25 mouse cellular contexts compared by ENCODE assay signal in genomic region chr10:95337589-95337988, GRCm38 (mm10). TPM values are rescaled to one million over a fixed set of nuclear protein-coding genes. Genes with fewer than 3 reads are reported as not detected.
DNase-seq lines count a peak whose midpoint lies in the region; ATAC-seq and TF ChIP-seq lines count a peak whose summit lies in the region.
"Had no signal": no experiment of that assay in that cellular context is flagged by ENCODE, and none has a peak within 500 bp of the region (broad histone marks: within the 10 kb centered on the region; RNA-seq: fewer than 3 reads in every experiment).

No protein-coding gene starts in this region.

- no peak for ATAC-seq in intestine, embryonic 15.5 days
- ATAC-seq in intestine, embryonic 16.5 days, result no peak
- ATAC-seq: activated CD4-positive, CD25-positive, alpha-beta regulatory T cell, adult 4 months; Patski had no signal

- H3K9ac ChIP-seq in heart, adult 2 months (ENCODE audit: low read depth, low read length), result no peak overlapping the region
- H3K9ac ChIP-seq in intestine, embryonic 15.5 days, result no peak overlapping the region
- H3K9ac ChIP-seq in intestine, embryonic 16.5 days (ENCODE audit: low read depth, low read length), result no peak overlapping the region
- no peak overlapping the region; the same call in 1 of the 2 replicates for H3K9ac ChIP-seq in MEL (ENCODE audit: control insufficient read depth, low read depth, low read length, poor library complexity, severe bottlenecking)
- H3K9ac ChIP-seq: embryonic facial prominence, embryonic 13.5 days; embryonic facial prominence, embryonic 15.5 days; forebrain, embryonic 12.5 days had no signal

- no peak for TF ChIP-seq RAD21 in MEL (IDR thresholded peaks at IDR 0.05; ENCODE audit: low read depth, low read length)

- H3K36me3 ChIP-seq in heart, adult 2 months (ENCODE audit: control insufficient read depth, insufficient read depth, low read length), result peaks cover 5% of the 10 kb centered on the region; the same call in 1 of the 2 replicates
- no peaks in the 10 kb centered on the region for H3K36me3 ChIP-seq in intestine, embryonic 15.5 days
- no peaks in the 10 kb centered on the region for H3K36me3 ChIP-seq in intestine, embryonic 16.5 days (ENCODE audit: control insufficient read depth, insufficient read depth, low read length)
- H3K36me3 ChIP-seq in MEL (ENCODE audit: control insufficient read depth in 1 of 2, insufficient read depth in 2 of 2, low read length in 2 of 2), result peaks cover 0 to 3% of the 10 kb centered on the region in 2 experiments; a peak in 2 of 4 replicates
- H3K36me3 ChIP-seq: embryonic facial prominence, embryonic 13.5 days; embryonic facial prominence, embryonic 15.5 days; forebrain, embryonic 10.5 days; forebrain, embryonic 12.5 days had no signal

- no peaks in the 10 kb centered on the region for H3K9me3 ChIP-seq in intestine, embryonic 15.5 days
- H3K9me3 ChIP-seq in intestine, embryonic 16.5 days (ENCODE audit: control insufficient read depth, low read length), result no peaks in the 10 kb centered on the region
- H3K9me3 ChIP-seq in MEL (replicated peaks; ENCODE audit: insufficient read depth, low read length), result no peaks in the 10 kb centered on the region
- H3K9me3 ChIP-seq: embryonic facial prominence, embryonic 13.5 days; embryonic facial prominence, embryonic 15.5 days; forebrain, embryonic 10.5 days; forebrain, embryonic 12.5 days had no signal

- no peaks in the 10 kb centered on the region for H3K79me2 ChIP-seq in heart, adult 2 months (replicated peaks; ENCODE audit: control insufficient read depth, insufficient read depth, low read length)
- H3K79me2 ChIP-seq in MEL (ENCODE audit: control insufficient read depth, insufficient read depth, low read length, poor library complexity), result no peaks in the 10 kb centered on the region

- intact Hi-C loops in heart, adult 2 months (cut with DNase I), result loop anchor here (5.0 kb wide), 2 partner anchors 50 to 80 kb away; partner anchors contain the start of gene Socs2
- intact Hi-C loops in heart, postnatal 25 days (cut with DNase I), result loop anchor here (2.0 kb wide), 1 partner anchor 51 kb away; no protein-coding TSS in a partner anchor

- peak overlapping the region; percentile 30; the same call in 1 of the 2 replicates for H3K4me2 ChIP-seq in intestine, embryonic 15.5 days (replicated peaks)
- no peak overlapping the region for H3K4me2 ChIP-seq in intestine, embryonic 16.5 days (ENCODE audit: low read depth, low read length)
- H3K4me2 ChIP-seq: embryonic facial prominence, embryonic 13.5 days; embryonic facial prominence, embryonic 15.5 days; forebrain, embryonic 12.5 days had no signal

- no peak for TF ChIP-seq EP300 in heart, adult 2 months (IDR thresholded peaks at IDR 0.05; ENCODE audit: insufficient read depth, low read depth, low read length)
- TF ChIP-seq EP300 in MEL (IDR thresholded peaks at IDR 0.05; ENCODE audit: low read depth in 1 of 2, low read length in 2 of 2), result no peak

- 51% methylated on average over 5 of the region's 5 CpGs for WGBS in heart, adult 2 months
- 65% methylated on average over 5 of the region's 5 CpGs for WGBS in intestine, embryonic 15.5 days
- WGBS in intestine, embryonic 16.5 days, result 73% methylated on average over 5 of the region's 5 CpGs

- DNase-seq in heart, adult 2 months, result no peak
- DNase-seq in heart, postnatal 25 days (ENCODE audit: low spot score), result no peak
- no peak for DNase-seq in MEL (ENCODE audit: low read depth, low spot score)
- no peak for DNase-seq in urinary bladder, postnatal 4 days (ENCODE audit: low spot score in 2 of 2)
- no peak for DNase-seq in retina, embryonic 14.5 days (ENCODE audit: low spot score)
- DNase-seq: adrenal gland, adult 8-10 months; adrenal gland, postnatal 14 days; adrenal gland, postnatal 36 days; cerebellum, adult 11 months; cerebellum, adult 18-20 months; cerebellum, adult 8-10 months; cerebellum, adult 9-11 months; cerebellum, postnatal 14 days; cerebellum, postnatal 36 days; embryo, embryonic 11 days had no signal

- no peaks in the 10 kb centered on the region for H3K27me3 ChIP-seq in heart, adult 2 months (ENCODE audit: control insufficient read depth, insufficient read depth, low read length)
- no peaks in the 10 kb centered on the region for H3K27me3 ChIP-seq in intestine, embryonic 15.5 days (replicated peaks)
- H3K27me3 ChIP-seq in intestine, embryonic 16.5 days (replicated peaks; ENCODE audit: control insufficient read depth, insufficient read depth, low read length), result no peaks in the 10 kb centered on the region
- H3K27me3 ChIP-seq in MEL (ENCODE audit: control insufficient read depth in 1 of 2, insufficient read depth in 2 of 2, low read length in 2 of 2), result no peaks in the 10 kb centered on the region; a peak in 1 of 4 replicates
- H3K27me3 ChIP-seq: embryonic facial prominence, embryonic 13.5 days; embryonic facial prominence, embryonic 15.5 days; forebrain, embryonic 12.5 days; Patski had no signal

- no peak for TF ChIP-seq POLR2A in heart, adult 2 months (IDR thresholded peaks at IDR 0.05; ENCODE audit: insufficient read depth, low read depth, low read length)
- TF ChIP-seq POLR2A in MEL (IDR thresholded peaks at IDR 0.05; ENCODE audit: control insufficient read depth in 1 of 2, insufficient read depth in 1 of 2, low read depth in 1 of 2, low read length in 2 of 2, poor library complexity in 1 of 2), result no peak

- no peak for TF ChIP-seq CTCF in heart, adult 2 months (IDR thresholded peaks at IDR 0.05)
- TF ChIP-seq CTCF in MEL (IDR thresholded peaks at IDR 0.05 in 2 of 3, conservative IDR thresholded peaks at IDR 0.05 in 1 of 3; ENCODE audit: control insufficient read depth in 1 of 3, insufficient read depth in 1 of 3, low read depth in 2 of 3, low read length in 3 of 3, poor library complexity in 1 of 3, severe bottlenecking in 1 of 3), result no peak

- H3K4me3 ChIP-seq in heart, adult 2 months, result no peak overlapping the region
- H3K4me3 ChIP-seq in intestine, embryonic 15.5 days (replicated peaks), result no peak overlapping the region
- no peak overlapping the region for H3K4me3 ChIP-seq in intestine, embryonic 16.5 days (ENCODE audit: low read length)
- no peak overlapping the region for H3K4me3 ChIP-seq in MEL (ENCODE audit: control insufficient read depth in 1 of 2, insufficient read depth in 1 of 2, low read depth in 2 of 2, low read length in 2 of 2)
- H3K4me3 ChIP-seq in brown adipose tissue, adult 24 weeks (ENCODE audit: insufficient read depth, low read depth, low read length), result no peak overlapping the region
- H3K4me3 ChIP-seq: embryonic facial prominence, embryonic 13.5 days; embryonic facial prominence, embryonic 15.5 days; erythroblast, embryonic 14.5 days; forebrain, embryonic 10.5 days; forebrain, embryonic 12.5 days had no signal

- peak overlapping the region; percentile 24; the same call in 1 of the 2 replicates for H3K27ac ChIP-seq in heart, adult 2 months
- no peak overlapping the region for H3K27ac ChIP-seq in intestine, embryonic 15.5 days
- H3K27ac ChIP-seq in intestine, embryonic 16.5 days (ENCODE audit: low read length), result no peak overlapping the region
- no peak overlapping the region for H3K27ac ChIP-seq in MEL (ENCODE audit: control insufficient read depth, low read depth, low read length)
- H3K27ac ChIP-seq in brown adipose tissue, adult 24 weeks (replicated peaks; ENCODE audit: low read depth, low read length), result 0 out of 2 replicates have a peak overlapping the region, but pooled peaks have one; percentile 11
- H3K27ac ChIP-seq: embryonic facial prominence, embryonic 13.5 days; embryonic facial prominence, embryonic 15.5 days; forebrain, embryonic 10.5 days had no signal

- H3K4me1 ChIP-seq in heart, adult 2 months (ENCODE audit: control insufficient read depth, insufficient read depth, low read length), result peaks cover 3% of the 10 kb centered on the region
- H3K4me1 ChIP-seq in intestine, embryonic 15.5 days (replicated peaks), result peaks cover 7% of the 10 kb centered on the region; the same call in 1 of the 2 replicates
- peaks cover 12% of the 10 kb centered on the region for H3K4me1 ChIP-seq in intestine, embryonic 16.5 days (ENCODE audit: control insufficient read depth, insufficient read depth, low read length)
- peaks cover 0 to 4% of the 10 kb centered on the region in 2 experiments; a peak in 2 of 4 replicates for H3K4me1 ChIP-seq in MEL (ENCODE audit: control insufficient read depth in 1 of 2, insufficient read depth in 2 of 2, low read length in 2 of 2)
- H3K4me1 ChIP-seq in brown adipose tissue, adult 24 weeks (ENCODE audit: control insufficient read depth, insufficient read depth, insufficient read length, low read length), result peaks cover 6% of the 10 kb centered on the region; the same call in 1 of the 2 replicates
- H3K4me1 ChIP-seq: embryonic facial prominence, embryonic 15.5 days had no signal

TF ChIP-seq in MEL, 35 proteins besides CTCF, POLR2A, EP300 and RAD21:
- no peak for TF ChIP-seq ZMIZ1 (IDR thresholded peaks at IDR 0.05; ENCODE audit: low read depth, low read length)
- TF ChIP-seq JUND (IDR thresholded peaks at IDR 0.05; ENCODE audit: low read depth, low read length), result no peak
- TF ChIP-seq MEF2A (IDR thresholded peaks at IDR 0.05; ENCODE audit: extremely low read depth, insufficient replicate concordance, low read depth, low read length, poor library complexity, severe bottlenecking), result no peak
- peak; percentile 57; the same call in 1 of the 2 replicates for TF ChIP-seq ZNF384 (IDR thresholded peaks at IDR 0.05; ENCODE audit: low read depth, low read length)

RNA-seq across cellular contexts. Expression of gene Cradd, which starts 13.7 kb away (rescaled TPM):
- total RNA-seq in heart, adult 2 months (2021), result 10 to 100 TPM in 1 of 2 experiments, 1 to 10 TPM in 1; 9.9 to 10.3 TPM
- polyA plus RNA-seq in heart, adult 2 months (2012; rRNA removed), result 15.1 and 15.7 TPM in 2 replicates
- total RNA-seq in heart, postnatal 25 days (2021), result 1 to 10 TPM; 7.9 to 9.3 TPM
- polyA plus RNA-seq in intestine, embryonic 15.5 days (2015; fragmentation: Nextera tagmentation; extraction: Ambion mirVana), result 10.8 and 11.2 TPM in 2 replicates
- polyA plus RNA-seq in intestine, embryonic 16.5 days (2015; fragmentation: Nextera tagmentation; extraction: Ambion mirVana), result 11.6 and 11.8 TPM in 2 replicates
- total RNA-seq in MEL (2012; rRNA removed), result 1.9 and 2.5 TPM in 2 replicates
- 1 to 10 TPM in 1 of 2 experiments, not detected in 1; 9.0 TPM for polyA plus RNA-seq in MEL (2012; ENCODE audit: insufficient read depth in 1 of 2, insufficient read length in 2 of 2, low read depth in 1 of 2, low replicate concordance in 2 of 2, missing spikeins in 1 of 2)
- 6.2 and 6.5 TPM in 2 replicates for polyA plus RNA-seq in brown adipose tissue, adult 24 weeks (2012; ENCODE audit: insufficient read depth, insufficient read length, missing spikeins)

Comparison
In these comparisons a context has a peak if more than half of its experiments do, and no peak if none do; other contexts are left out.
1. H3K27ac ChIP-seq: peak in heart, adult 2 months (single experiment) and brown adipose tissue, adult 24 weeks (single experiment); none in intestine, embryonic 15.5 days (single experiment), intestine, embryonic 16.5 days (single experiment) and MEL (single experiment).